Mouse (Mus musculus) erythroblast, embryonic 14.5 days (primary cell): ENCODE measurements at regions not wholly inside any gene's neighbourhood (a gene's known extent, or its start where the extent isn't known, plus 50 kb on each side); places are given as distances from the start of the nearest gene placed in this dataset.

Source experiments
- H3K27me3 ChIP-seq: 2 replicates; pipeline ENCODE4 v1.6.1; 2012; ENCODE audit warnings: inconsistent platforms; ENCODE audit not compliant: control insufficient read depth
- H3K36me3 ChIP-seq: 2 replicates; pipeline ENCODE4 v1.6.1; 2012; ENCODE audit warnings: mild to moderate bottlenecking, inconsistent platforms; ENCODE audit not compliant: control insufficient read depth
- H3K4me1 ChIP-seq: 2 replicates; pipeline ENCODE4 v1.6.1; 2012; ENCODE audit warnings: inconsistent platforms; ENCODE audit not compliant: control insufficient read depth
- H3K4me3 ChIP-seq: replicated peaks from 2 replicates; pipeline ENCODE3; 2012; ENCODE audit warnings: moderate library complexity, mild to moderate bottlenecking, inconsistent platforms
- H3K9me3 ChIP-seq: 2 replicates; pipeline ENCODE4 v1.6.1; 2012; ENCODE audit warnings: low read length, inconsistent platforms, mixed read lengths; ENCODE audit not compliant: control insufficient read depth
- GATA1 ChIP-seq: IDR thresholded peaks from 2 replicates; pipeline ENCODE4 v1.6.1; 2012; ENCODE audit warnings: low read length, inconsistent platforms, mixed read lengths
- TAL1 ChIP-seq: IDR thresholded peaks from 3 replicates; pipeline ENCODE4 v1.6.1; 2012; ENCODE audit warnings: low read length, inconsistent platforms, mixed read lengths

GRCm38 (mm10) chr3:41167476-41167875 is 84.6 kb upstream of the Pgrmc2 start:
- Histone ChIP-seq H3K27me3 (no peaks in the 10 kb centered on the region), H3K9me3 (peaks cover 2% of the 10 kb centered on the region; the same call in 1 of the 2 replicates), H3K36me3 (peaks cover 9% of the 10 kb centered on the region; the same call in 1 of the 2 replicates), H3K4me3 (no peak overlapping the region), H3K4me1 (peaks cover 96% of the 10 kb centered on the region)
- TF ChIP-seq TAL1 (no peak), GATA1 (no peak)

- Histone ChIP-seq H3K4me1 (peaks cover 79% of the 10 kb centered on the region), H3K36me3 (peaks cover 7% of the 10 kb centered on the region; the same call in 1 of the 2 replicates), H3K27me3 (no peaks in the 10 kb centered on the region), H3K9me3 (peaks cover 5% of the 10 kb centered on the region; the same call in 1 of the 2 replicates), H3K4me3 (no peak overlapping the region)
- TF ChIP-seq TAL1 (0 out of 3 replicates have a peak, but pooled peaks have one; percentile 25), GATA1 (no peak)
Observed at GRCm38 (mm10) chr3:41164736-41165135, 81.9 kb upstream of the Pgrmc2 start.

- TF ChIP-seq GATA1 (peak; percentile 64), TAL1 (peak; percentile 49)
- H3K9me3 ChIP-seq = peaks cover 5% of the 10 kb centered on the region; the same call in 1 of the 2 replicates
- no peak overlapping the region for H3K4me3 ChIP-seq
- no peaks in the 10 kb centered on the region for H3K27me3 ChIP-seq
- peaks cover 7% of the 10 kb centered on the region; the same call in 1 of the 2 replicates for H3K36me3 ChIP-seq
- peaks cover 73% of the 10 kb centered on the region for H3K4me1 ChIP-seq
Observed at GRCm38 (mm10) chr3:41163767-41164166, 80.9 kb upstream of the Pgrmc2 start.

GRCm38 (mm10) chr3:41162514-41162913 is 79.7 kb upstream of the Pgrmc2 start:
- TF ChIP-seq TAL1 (no peak), GATA1 (no peak)
- Histone ChIP-seq H3K27me3 (no peaks in the 10 kb centered on the region), H3K4me1 (peaks cover 75% of the 10 kb centered on the region), H3K9me3 (peaks cover 3% of the 10 kb centered on the region; the same call in 1 of the 2 replicates), H3K4me3 (no peak overlapping the region), H3K36me3 (peaks cover 1% of the 10 kb centered on the region; the same call in 1 of the 2 replicates)

- TF ChIP-seq TAL1 = no peak
- H3K9me3 ChIP-seq = peaks cover 3% of the 10 kb centered on the region; the same call in 1 of the 2 replicates
- no peaks in the 10 kb centered on the region for H3K36me3 ChIP-seq
- no peaks in the 10 kb centered on the region for H3K27me3 ChIP-seq
- H3K4me1 ChIP-seq = peaks cover 78% of the 10 kb centered on the region
- no peak overlapping the region for H3K4me3 ChIP-seq
Observed at GRCm38 (mm10) chr3:41160648-41161047, 77.8 kb upstream of the Pgrmc2 start.

- peaks cover 75% of the 10 kb centered on the region for H3K4me1 ChIP-seq
- H3K36me3 ChIP-seq = no peaks in the 10 kb centered on the region
- no peaks in the 10 kb centered on the region for H3K27me3 ChIP-seq
- no peak overlapping the region for H3K4me3 ChIP-seq
- TF ChIP-seq GATA1 (no peak), TAL1 (no peak)
- peaks cover 3% of the 10 kb centered on the region; the same call in 1 of the 2 replicates for H3K9me3 ChIP-seq
Observed at GRCm38 (mm10) chr3:41158314-41158973, 75.6 kb upstream of the Pgrmc2 start.

GRCm38 (mm10) chr3:41157428-41157827 is 74.6 kb upstream of the Pgrmc2 start:
- H3K9me3 ChIP-seq = peaks cover 3% of the 10 kb centered on the region; the same call in 1 of the 2 replicates
- H3K4me3 ChIP-seq = no peak overlapping the region
- TF ChIP-seq GATA1 (no peak), TAL1 (no peak)
- no peaks in the 10 kb centered on the region for H3K36me3 ChIP-seq
- peaks cover 75% of the 10 kb centered on the region for H3K4me1 ChIP-seq
- no peaks in the 10 kb centered on the region for H3K27me3 ChIP-seq

GRCm38 (mm10) chr3:41156562-41156961 is 73.7 kb upstream of the Pgrmc2 start:
- TF ChIP-seq GATA1 (no peak), TAL1 (no peak)
- H3K4me3 ChIP-seq = no peak overlapping the region
- H3K4me1 ChIP-seq = peaks cover 75% of the 10 kb centered on the region

GRCm38 (mm10) chr3:41155132-41155760 is 72.4 kb upstream of the Pgrmc2 start:
- Histone ChIP-seq H3K4me1 (peaks cover 76% of the 10 kb centered on the region), H3K27me3 (no peaks in the 10 kb centered on the region), H3K9me3 (no peaks in the 10 kb centered on the region), H3K36me3 (no peaks in the 10 kb centered on the region), H3K4me3 (peak overlapping the region; percentile 40)
- TF ChIP-seq TAL1 (peak; percentile 41; the same call in 2 of the 3 replicates), GATA1 (peak; percentile 69)

More at GRCm38 (mm10) chr3:41156562-41156961, 73.7 kb upstream of the Pgrmc2 start:
- no peaks in the 10 kb centered on the region for H3K27me3 ChIP-seq
- H3K9me3 ChIP-seq = peaks cover 3% of the 10 kb centered on the region; the same call in 1 of the 2 replicates
- H3K36me3 ChIP-seq = no peaks in the 10 kb centered on the region
